Mouse (Mus musculus): ENCODE measurements at regions not wholly inside any gene's neighbourhood (a gene's known extent, or its start where the extent isn't known, plus 50 kb on each side); places are given as distances from the start of the nearest gene placed in this dataset.
A peak's percentile ranks its signal among the peaks of the same experiment; 100 is the strongest.

DNA sequence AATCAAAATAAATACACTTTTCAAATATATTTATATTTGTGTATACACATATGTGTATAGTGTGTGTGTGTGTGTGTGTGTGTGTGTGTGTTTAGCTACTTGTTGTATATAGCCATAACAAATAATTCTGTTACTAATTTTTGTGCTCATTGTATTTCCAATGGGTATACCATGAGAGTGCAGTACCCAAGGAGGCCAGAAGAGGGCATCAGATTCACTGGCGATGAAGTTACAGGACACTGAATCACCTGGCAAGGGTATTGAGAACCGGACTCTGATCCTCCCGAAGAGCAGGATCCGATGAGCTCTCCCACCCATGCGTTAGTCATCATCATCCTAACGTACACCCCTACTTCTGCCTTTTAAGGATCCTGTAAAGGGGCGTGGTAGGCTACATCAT, 249.3 kb upstream of the Rpl38 start:
- no peak overlapping the region for H3K4me3 ChIP-seq (ENCODE audit: low read depth, low read length)
- WGBS: 85% methylated on average over 7 of the region's 7 CpGs
- H3K27me3 ChIP-seq (ENCODE audit: control insufficient read depth, insufficient read depth, low read length): no peaks in the 10 kb centered on the region
- ATAC-seq (replicated peaks; ENCODE audit: insufficient number of reproducible peaks, low FRiP score, low TSS enrichment, low read depth) (no peak), DNase-seq (ENCODE audit: low spot score) (no peak)
- H3K4me1 ChIP-seq (ENCODE audit: control insufficient read depth, insufficient read depth, low read length): no peaks in the 10 kb centered on the region
- no peak overlapping the region for H3K9ac ChIP-seq (replicated peaks; ENCODE audit: low read length)
- H3K36me3 ChIP-seq (replicated peaks; ENCODE audit: control insufficient read depth, insufficient read depth, low read depth, low read length): no peaks in the 10 kb centered on the region
- no peak overlapping the region for H3K27ac ChIP-seq (replicated peaks; ENCODE audit: low read depth, low read length)
- H3K9me3 ChIP-seq (replicated peaks; ENCODE audit: control insufficient read depth, low read length): no peaks in the 10 kb centered on the region
- H3K4me2 ChIP-seq (ENCODE audit: low read depth, low read length): no peak overlapping the region

DNA sequence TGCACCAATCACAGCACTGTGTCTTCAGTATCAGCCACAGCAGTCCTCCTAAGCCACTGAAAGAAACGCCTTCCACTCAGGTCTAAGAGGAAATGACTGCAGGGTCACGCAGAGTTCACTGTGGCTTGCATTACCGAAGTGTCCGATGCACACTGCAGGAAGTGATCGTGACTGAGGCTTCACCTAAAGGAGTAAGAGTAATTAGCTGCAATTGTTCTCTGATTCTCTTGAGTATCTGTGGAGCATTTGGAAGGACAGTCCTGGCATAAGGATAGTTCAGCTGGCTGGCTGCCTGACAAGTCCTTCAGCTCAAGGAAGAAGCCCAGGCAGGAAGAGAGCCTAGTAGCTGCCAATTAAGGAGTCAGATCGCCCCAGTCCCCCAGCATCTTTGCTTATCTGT, 252.2 kb upstream of the Rpl38 start:
- no peaks in the 10 kb centered on the region for H3K36me3 ChIP-seq (replicated peaks; ENCODE audit: control insufficient read depth, insufficient read depth, low read depth, low read length)
- no peaks in the 10 kb centered on the region for H3K27me3 ChIP-seq (ENCODE audit: control insufficient read depth, insufficient read depth, low read length)
- no peak overlapping the region for H3K9ac ChIP-seq (replicated peaks; ENCODE audit: low read length)
- WGBS: 67% methylated on average over 6 of the region's 6 CpGs
- no peak for DNase-seq (ENCODE audit: low spot score)
- H3K4me1 ChIP-seq (ENCODE audit: control insufficient read depth, insufficient read depth, low read length): no peaks in the 10 kb centered on the region
- H3K4me2 ChIP-seq (ENCODE audit: low read depth, low read length): no peak overlapping the region
- no peak for ATAC-seq (replicated peaks; ENCODE audit: insufficient number of reproducible peaks, low FRiP score, low TSS enrichment, low read depth)
- no peak overlapping the region for H3K27ac ChIP-seq (replicated peaks; ENCODE audit: low read depth, low read length)
- H3K9me3 ChIP-seq (replicated peaks; ENCODE audit: control insufficient read depth, low read length): no peaks in the 10 kb centered on the region
- no peak overlapping the region for H3K4me3 ChIP-seq (ENCODE audit: low read depth, low read length)

DNA sequence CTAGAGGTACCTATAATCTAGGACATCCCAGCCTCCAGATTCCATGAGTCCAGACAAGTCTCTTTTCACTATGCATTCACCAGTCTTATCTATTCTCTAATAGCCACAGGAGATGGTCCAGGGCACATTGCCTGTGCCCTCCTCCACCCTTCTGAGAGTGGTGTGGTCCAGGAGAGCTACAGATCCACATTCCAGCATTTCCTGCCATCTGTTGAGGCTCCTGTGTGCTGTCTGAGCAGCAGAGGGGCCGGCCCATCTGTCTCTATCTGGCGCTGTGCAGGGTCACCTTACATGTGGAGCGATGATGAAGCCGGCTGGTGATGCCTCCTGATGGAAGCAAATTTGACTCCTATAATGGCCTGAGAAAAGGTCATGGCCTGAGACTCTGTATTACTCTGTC, 263.9 kb upstream of the Rpl38 start:
- no peak overlapping the region for H3K9ac ChIP-seq (replicated peaks; ENCODE audit: low read length)
- no peaks in the 10 kb centered on the region for H3K27me3 ChIP-seq (ENCODE audit: control insufficient read depth, insufficient read depth, low read length)
- no peaks in the 10 kb centered on the region for H3K9me3 ChIP-seq (replicated peaks; ENCODE audit: control insufficient read depth, low read length)
- 36% methylated on average over 4 of the region's 4 CpGs for WGBS
- H3K4me2 ChIP-seq (ENCODE audit: low read depth, low read length): no peak overlapping the region
- no peaks in the 10 kb centered on the region; the same call in 1 of the 2 replicates for H3K4me1 ChIP-seq (ENCODE audit: control insufficient read depth, insufficient read depth, low read length)
- H3K36me3 ChIP-seq (replicated peaks; ENCODE audit: control insufficient read depth, insufficient read depth, low read depth, low read length): no peaks in the 10 kb centered on the region
- H3K4me3 ChIP-seq (ENCODE audit: low read depth, low read length): no peak overlapping the region
- H3K27ac ChIP-seq (replicated peaks; ENCODE audit: low read depth, low read length): no peak overlapping the region
- ATAC-seq (replicated peaks; ENCODE audit: insufficient number of reproducible peaks, low FRiP score, low TSS enrichment, low read depth): no peak
- no peak for DNase-seq (ENCODE audit: low spot score)

DNA sequence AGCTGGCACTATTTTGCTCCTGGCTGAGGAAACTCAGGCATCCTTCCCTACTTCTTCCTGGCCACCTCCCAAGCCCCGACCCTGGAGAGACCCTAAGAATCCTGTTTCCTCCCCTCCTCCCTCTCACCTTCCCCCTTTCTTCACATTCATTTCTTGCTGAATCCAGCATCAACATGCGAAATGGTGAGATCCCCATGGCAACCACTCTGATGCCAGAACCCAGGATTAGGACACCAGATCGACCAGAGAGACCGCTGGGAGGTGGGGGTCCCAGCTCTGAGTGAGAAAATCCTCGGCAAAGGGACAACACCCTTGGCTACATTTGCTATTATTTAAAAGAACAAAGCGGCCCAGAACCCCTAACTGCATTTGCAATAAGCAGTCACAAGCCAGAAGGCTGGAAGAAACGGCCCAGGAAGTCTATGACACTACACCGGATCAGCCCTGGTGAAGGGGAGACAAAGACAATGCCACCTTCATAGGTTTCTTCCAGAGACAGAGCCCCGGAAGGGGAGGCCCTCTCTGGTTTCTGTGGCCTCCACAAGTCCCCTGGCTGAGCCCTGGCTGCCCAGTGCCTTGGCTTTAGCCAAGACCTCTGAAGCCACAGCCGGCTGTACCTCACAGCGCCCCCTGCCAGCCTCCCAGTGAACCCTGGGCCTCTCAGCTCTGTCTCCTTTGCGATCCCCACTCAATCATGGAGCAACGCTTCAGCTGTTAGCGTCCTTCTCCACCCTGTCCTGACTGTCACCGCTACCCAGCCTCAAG, 265.6 kb upstream of the Rpl38 start:
- Histone ChIP-seq H3K9me3 (replicated peaks; ENCODE audit: control insufficient read depth, low read length) (no peaks in the 10 kb centered on the region), H3K4me3 (ENCODE audit: low read depth, low read length) (no peak overlapping the region), H3K27ac (replicated peaks; ENCODE audit: low read depth, low read length) (no peak overlapping the region), H3K36me3 (replicated peaks; ENCODE audit: control insufficient read depth, insufficient read depth, low read depth, low read length) (no peaks in the 10 kb centered on the region), H3K4me1 (ENCODE audit: control insufficient read depth, insufficient read depth, low read length) (no peaks in the 10 kb centered on the region; the same call in 1 of the 2 replicates), H3K4me2 (ENCODE audit: low read depth, low read length) (no peak overlapping the region), H3K27me3 (ENCODE audit: control insufficient read depth, insufficient read depth, low read length) (no peaks in the 10 kb centered on the region), H3K9ac (replicated peaks; ENCODE audit: low read length) (no peak overlapping the region)
- DNase-seq (ENCODE audit: low spot score) (peak; percentile 39), ATAC-seq (replicated peaks; ENCODE audit: insufficient number of reproducible peaks, low FRiP score, low TSS enrichment, low read depth) (no peak)
- WGBS: 36% methylated on average over 15 of the region's 15 CpGs

DNA sequence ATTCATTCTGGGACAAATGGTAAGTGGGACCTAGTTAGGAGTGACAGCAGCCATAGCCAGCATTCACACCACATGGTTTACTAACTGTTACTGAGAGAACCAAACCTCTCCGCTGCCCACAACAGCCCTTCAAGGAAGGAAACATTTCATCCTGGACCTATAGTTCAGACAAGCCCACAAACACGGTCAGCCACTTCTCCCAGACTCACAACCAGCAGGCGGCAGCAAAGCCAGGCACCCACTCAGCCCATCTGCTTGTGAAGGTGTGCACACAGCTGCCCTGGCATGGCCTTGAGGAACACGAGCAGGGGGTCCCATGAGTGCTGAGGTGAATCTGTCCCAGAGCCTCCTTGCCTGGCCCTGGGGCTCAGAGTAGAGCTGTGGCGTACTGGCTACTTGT, 267.6 kb upstream of the Rpl38 start:
- Histone ChIP-seq H3K4me3 (ENCODE audit: low read depth, low read length) (no peak overlapping the region), H3K36me3 (replicated peaks; ENCODE audit: control insufficient read depth, insufficient read depth, low read depth, low read length) (no peaks in the 10 kb centered on the region), H3K9ac (replicated peaks; ENCODE audit: low read length) (no peak overlapping the region), H3K27me3 (ENCODE audit: control insufficient read depth, insufficient read depth, low read length) (no peaks in the 10 kb centered on the region), H3K27ac (replicated peaks; ENCODE audit: low read depth, low read length) (no peak overlapping the region), H3K4me2 (ENCODE audit: low read depth, low read length) (no peak overlapping the region), H3K9me3 (replicated peaks; ENCODE audit: control insufficient read depth, low read length) (no peaks in the 10 kb centered on the region), H3K4me1 (ENCODE audit: control insufficient read depth, insufficient read depth, low read length) (no peaks in the 10 kb centered on the region; the same call in 1 of the 2 replicates)
- no peak for ATAC-seq (replicated peaks; ENCODE audit: insufficient number of reproducible peaks, low FRiP score, low TSS enrichment, low read depth)
- DNase-seq (ENCODE audit: low spot score): no peak
- WGBS: 67% methylated on average over 5 of the region's 5 CpGs

DNA sequence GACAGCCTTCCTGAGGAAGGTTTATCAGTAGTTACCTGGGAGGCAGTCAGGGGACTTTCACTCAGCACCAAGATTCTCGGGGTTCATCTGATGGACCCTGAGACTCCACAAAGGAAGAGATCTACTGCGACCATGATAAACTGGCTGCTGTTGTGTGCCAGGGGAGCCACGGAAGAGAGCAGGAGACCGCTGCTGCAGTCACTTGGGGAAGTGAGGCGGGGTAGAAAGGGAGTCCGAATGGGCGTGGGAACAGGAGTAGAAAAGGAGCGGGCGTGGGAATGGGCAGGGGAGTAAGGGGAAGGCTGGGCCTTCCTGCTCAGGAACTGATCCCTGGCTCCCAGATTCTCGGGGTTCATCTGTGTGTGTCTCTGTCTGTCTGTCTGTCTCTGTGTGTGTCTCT, 276.2 kb upstream of the Rpl38 start:
- DNase-seq (ENCODE audit: low spot score): no peak
- Histone ChIP-seq H3K27ac (replicated peaks; ENCODE audit: low read depth, low read length) (no peak overlapping the region), H3K9ac (replicated peaks; ENCODE audit: low read length) (no peak overlapping the region), H3K4me1 (ENCODE audit: control insufficient read depth, insufficient read depth, low read length) (no peaks in the 10 kb centered on the region), H3K27me3 (ENCODE audit: control insufficient read depth, insufficient read depth, low read length) (no peaks in the 10 kb centered on the region), H3K36me3 (replicated peaks; ENCODE audit: control insufficient read depth, insufficient read depth, low read depth, low read length) (no peaks in the 10 kb centered on the region), H3K9me3 (replicated peaks; ENCODE audit: control insufficient read depth, low read length) (no peaks in the 10 kb centered on the region), H3K4me2 (ENCODE audit: low read depth, low read length) (no peak overlapping the region), H3K4me3 (ENCODE audit: low read depth, low read length) (no peak overlapping the region)
- ATAC-seq (replicated peaks; ENCODE audit: insufficient number of reproducible peaks, low FRiP score, low TSS enrichment, low read depth): no peak
- 75% methylated on average over 10 of the region's 10 CpGs for WGBS

DNA sequence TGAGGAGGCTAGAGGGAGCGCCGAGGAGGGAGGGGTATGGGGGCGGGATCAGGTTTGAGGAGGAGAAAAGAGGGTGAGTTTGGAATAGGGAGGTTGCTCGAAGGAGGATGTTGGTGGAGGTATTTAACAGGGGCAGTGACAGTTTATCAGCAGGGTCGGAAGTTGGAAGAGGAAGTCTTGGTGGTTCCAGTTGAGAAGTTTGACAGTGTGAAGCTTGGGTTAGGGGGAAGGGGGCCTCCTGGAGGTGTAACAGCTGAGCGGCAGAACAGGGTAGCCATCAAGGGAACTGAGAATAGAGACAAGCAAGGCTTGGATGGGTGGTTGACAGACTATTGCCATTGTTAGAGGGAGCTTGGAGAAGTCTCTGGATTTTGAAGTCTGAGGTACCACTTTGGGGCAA, 276.8 kb upstream of the Rpl38 start:
- no peak overlapping the region for H3K27ac ChIP-seq (replicated peaks; ENCODE audit: low read depth, low read length)
- no peak for DNase-seq (ENCODE audit: low spot score)
- no peak overlapping the region for H3K4me3 ChIP-seq (ENCODE audit: low read depth, low read length)
- no peaks in the 10 kb centered on the region for H3K4me1 ChIP-seq (ENCODE audit: control insufficient read depth, insufficient read depth, low read length)
- H3K27me3 ChIP-seq (ENCODE audit: control insufficient read depth, insufficient read depth, low read length): no peaks in the 10 kb centered on the region
- no peak for ATAC-seq (replicated peaks; ENCODE audit: insufficient number of reproducible peaks, low FRiP score, low TSS enrichment, low read depth)
- no peaks in the 10 kb centered on the region for H3K9me3 ChIP-seq (replicated peaks; ENCODE audit: control insufficient read depth, low read length)
- H3K36me3 ChIP-seq (replicated peaks; ENCODE audit: control insufficient read depth, insufficient read depth, low read depth, low read length): no peaks in the 10 kb centered on the region
- no peak overlapping the region for H3K4me2 ChIP-seq (ENCODE audit: low read depth, low read length)
- H3K9ac ChIP-seq (replicated peaks; ENCODE audit: low read length): no peak overlapping the region
- 59% methylated on average over 6 of the region's 6 CpGs for WGBS

DNA sequence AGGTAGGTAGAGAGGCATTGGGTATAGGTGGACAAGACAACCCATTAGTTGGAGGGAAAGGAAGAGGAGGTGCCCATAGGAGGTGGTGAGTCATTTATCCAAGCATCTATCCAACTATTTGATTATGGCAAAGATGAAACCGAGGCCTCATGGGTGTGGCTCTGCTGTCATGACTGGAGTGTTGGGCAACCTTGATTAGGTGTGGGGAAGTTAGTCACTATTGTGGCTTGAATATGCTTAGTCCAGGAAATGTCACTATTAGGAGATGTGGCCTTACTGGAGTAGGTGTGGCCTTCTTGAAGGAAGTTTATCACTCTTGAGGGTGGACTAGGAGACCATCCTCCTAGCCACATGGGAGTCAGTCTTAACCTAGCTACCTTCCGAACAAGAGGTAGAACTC, 281.2 kb upstream of the Rpl38 start:
- no peaks in the 10 kb centered on the region for H3K4me1 ChIP-seq (ENCODE audit: control insufficient read depth, insufficient read depth, low read length)
- DNase-seq (ENCODE audit: low spot score) (no peak), ATAC-seq (replicated peaks; ENCODE audit: insufficient number of reproducible peaks, low FRiP score, low TSS enrichment, low read depth) (no peak)
- no peak overlapping the region for H3K27ac ChIP-seq (replicated peaks; ENCODE audit: low read depth, low read length)
- no peak overlapping the region for H3K4me3 ChIP-seq (ENCODE audit: low read depth, low read length)
- H3K27me3 ChIP-seq (ENCODE audit: control insufficient read depth, insufficient read depth, low read length): no peaks in the 10 kb centered on the region
- 92% methylated on average over 2 of the region's 2 CpGs for WGBS
- H3K9me3 ChIP-seq (replicated peaks; ENCODE audit: control insufficient read depth, low read length): no peaks in the 10 kb centered on the region
- H3K9ac ChIP-seq (replicated peaks; ENCODE audit: low read length): no peak overlapping the region
- H3K36me3 ChIP-seq (replicated peaks; ENCODE audit: control insufficient read depth, insufficient read depth, low read depth, low read length): no peaks in the 10 kb centered on the region
- no peak overlapping the region for H3K4me2 ChIP-seq (ENCODE audit: low read depth, low read length)
